Mouse (Mus musculus): ENCODE measurements at regions not wholly inside any gene's neighbourhood (a gene's known extent, or its start where the extent isn't known, plus 50 kb on each side); places are given as distances from the start of the nearest gene placed in this dataset.
A peak's percentile ranks its signal among the peaks of the same experiment; 100 is the strongest.

- H3K27me3 ChIP-seq (replicated peaks), result no peaks in the 10 kb centered on the region
These were observed 52.8 kb upstream of the Rnf32 start for GRCm38 (mm10) chr5:29142957-29143356.

GRCm38 (mm10) chr5:29142502-29142901 is 53.3 kb upstream of the Rnf32 start:
- Histone ChIP-seq H3K4me2 (replicated peaks) (no peak overlapping the region), H3K27me3 (replicated peaks) (no peaks in the 10 kb centered on the region), H3K36me3 (no peaks in the 10 kb centered on the region), H3K9ac (no peak overlapping the region), H3K27ac (no peak overlapping the region), H3K9me3 (no peaks in the 10 kb centered on the region), H3K4me3 (replicated peaks) (no peak overlapping the region), H3K4me1 (replicated peaks) (no peaks in the 10 kb centered on the region)
- 82% methylated on average over 13 of the region's 13 CpGs for WGBS
- no peak for ATAC-seq

More at GRCm38 (mm10) chr5:29142957-29143356, 52.8 kb upstream of the Rnf32 start:
- H3K36me3 ChIP-seq, result no peaks in the 10 kb centered on the region
- H3K4me3 ChIP-seq (replicated peaks), result no peak overlapping the region
- no peaks in the 10 kb centered on the region for H3K9me3 ChIP-seq
- no peak overlapping the region for H3K27ac ChIP-seq
- no peak for ATAC-seq
- 79% methylated on average over 2 of the region's 2 CpGs for WGBS
- no peak overlapping the region for H3K4me2 ChIP-seq (replicated peaks)
- H3K4me1 ChIP-seq (replicated peaks), result no peaks in the 10 kb centered on the region
- H3K9ac ChIP-seq, result no peak overlapping the region

- Histone ChIP-seq H3K9ac (no peak overlapping the region), H3K4me1 (replicated peaks) (no peaks in the 10 kb centered on the region), H3K4me3 (replicated peaks) (no peak overlapping the region), H3K36me3 (no peaks in the 10 kb centered on the region), H3K9me3 (no peaks in the 10 kb centered on the region), H3K27me3 (replicated peaks) (no peaks in the 10 kb centered on the region), H3K4me2 (replicated peaks) (no peak overlapping the region), H3K27ac (no peak overlapping the region)
- WGBS, result 74% methylated on average over 5 of the region's 5 CpGs
- ATAC-seq, result no peak
These were observed 58.3 kb upstream of the Rnf32 start for GRCm38 (mm10) chr5:29137481-29137880.

- Histone ChIP-seq H3K9ac (no peak overlapping the region), H3K36me3 (no peaks in the 10 kb centered on the region), H3K4me3 (replicated peaks) (no peak overlapping the region), H3K4me1 (replicated peaks) (no peaks in the 10 kb centered on the region), H3K4me2 (replicated peaks) (no peak overlapping the region), H3K27ac (no peak overlapping the region), H3K9me3 (no peaks in the 10 kb centered on the region), H3K27me3 (replicated peaks) (no peaks in the 10 kb centered on the region)
- 0 out of 2 replicates have a peak, but pooled peaks have one; percentile 31 for ATAC-seq
- WGBS, result 32% methylated on average over 3 of the region's 3 CpGs
These were observed 63.5 kb upstream of the Rnf32 start for GRCm38 (mm10) chr5:29132261-29132660.

GRCm38 (mm10) chr5:29131762-29132161 is 64.0 kb upstream of the Rnf32 start:
- Histone ChIP-seq H3K4me3 (replicated peaks) (no peak overlapping the region), H3K9ac (no peak overlapping the region), H3K27ac (no peak overlapping the region), H3K36me3 (no peaks in the 10 kb centered on the region), H3K4me2 (replicated peaks) (no peak overlapping the region), H3K27me3 (replicated peaks) (no peaks in the 10 kb centered on the region), H3K9me3 (no peaks in the 10 kb centered on the region), H3K4me1 (replicated peaks) (no peaks in the 10 kb centered on the region)
- peak; percentile 49; the same call in 1 of the 2 replicates for ATAC-seq
- WGBS, result 30% methylated on average over 2 of the region's 2 CpGs

- no peaks in the 10 kb centered on the region for H3K9me3 ChIP-seq
- H3K36me3 ChIP-seq, result no peaks in the 10 kb centered on the region
- no peaks in the 10 kb centered on the region for H3K27me3 ChIP-seq (replicated peaks)
- ATAC-seq, result peak; percentile 65
- no peak overlapping the region for H3K4me3 ChIP-seq (replicated peaks)
- no peak overlapping the region for H3K9ac ChIP-seq
- no peak overlapping the region for H3K27ac ChIP-seq
- H3K4me1 ChIP-seq (replicated peaks), result no peaks in the 10 kb centered on the region
- WGBS, result 32% methylated on average over 3 of the region's 3 CpGs
- no peak overlapping the region for H3K4me2 ChIP-seq (replicated peaks)
These were observed 66.1 kb upstream of the Rnf32 start for GRCm38 (mm10) chr5:29129724-29130123.

- WGBS, result 58% methylated on average over 2 of the region's 2 CpGs
- H3K9me3 ChIP-seq, result no peaks in the 10 kb centered on the region
- H3K4me3 ChIP-seq (replicated peaks), result no peak overlapping the region
- no peak overlapping the region for H3K27ac ChIP-seq
- H3K36me3 ChIP-seq, result no peaks in the 10 kb centered on the region
- H3K4me2 ChIP-seq (replicated peaks), result no peak overlapping the region
- H3K9ac ChIP-seq, result no peak overlapping the region
- no peak for ATAC-seq
- no peaks in the 10 kb centered on the region for H3K4me1 ChIP-seq (replicated peaks)
- no peaks in the 10 kb centered on the region for H3K27me3 ChIP-seq (replicated peaks)
These were observed 78.8 kb upstream of the Rnf32 start for GRCm38 (mm10) chr5:29116942-29117341.

- no peaks in the 10 kb centered on the region for H3K36me3 ChIP-seq
- no peak overlapping the region for H3K9ac ChIP-seq
- H3K27me3 ChIP-seq (replicated peaks), result no peaks in the 10 kb centered on the region
- H3K4me1 ChIP-seq (replicated peaks), result no peaks in the 10 kb centered on the region
- no peak overlapping the region for H3K27ac ChIP-seq
- ATAC-seq, result no peak
- H3K4me2 ChIP-seq (replicated peaks), result no peak overlapping the region
- no peak overlapping the region for H3K4me3 ChIP-seq (replicated peaks)
- H3K9me3 ChIP-seq, result no peaks in the 10 kb centered on the region
These were observed 83.3 kb upstream of the Rnf32 start for GRCm38 (mm10) chr5:29112531-29112930.

- no peak for ATAC-seq
- H3K36me3 ChIP-seq, result no peaks in the 10 kb centered on the region
These were observed 88.5 kb upstream of the Rnf32 start for GRCm38 (mm10) chr5:29107276-29107675.

GRCm38 (mm10) chr5:29083288-29083687 is 112.5 kb upstream of the Rnf32 start:
- WGBS, result 73% methylated on average over 1 of the region's 1 CpGs
- Histone ChIP-seq H3K27ac (no peak overlapping the region), H3K9me3 (no peaks in the 10 kb centered on the region), H3K36me3 (no peaks in the 10 kb centered on the region), H3K27me3 (replicated peaks) (no peaks in the 10 kb centered on the region), H3K4me2 (replicated peaks) (no peak overlapping the region), H3K4me1 (replicated peaks) (no peaks in the 10 kb centered on the region), H3K9ac (no peak overlapping the region), H3K4me3 (replicated peaks) (no peak overlapping the region)
- peak; percentile 88 for ATAC-seq

More at GRCm38 (mm10) chr5:29107276-29107675, 88.5 kb upstream of the Rnf32 start:
- Histone ChIP-seq H3K27ac (no peak overlapping the region), H3K9me3 (no peaks in the 10 kb centered on the region), H3K9ac (no peak overlapping the region), H3K4me1 (replicated peaks) (no peaks in the 10 kb centered on the region), H3K27me3 (replicated peaks) (no peaks in the 10 kb centered on the region), H3K4me3 (replicated peaks) (no peak overlapping the region), H3K4me2 (replicated peaks) (no peak overlapping the region)

GRCm38 (mm10) chr5:29054393-29054792 is 141.4 kb upstream of the Rnf32 start:
- H3K9me3 ChIP-seq, result no peaks in the 10 kb centered on the region
- H3K27ac ChIP-seq, result no peak overlapping the region
- ATAC-seq, result no peak
- H3K4me2 ChIP-seq (replicated peaks), result no peak overlapping the region
- no peaks in the 10 kb centered on the region for H3K36me3 ChIP-seq
- H3K4me1 ChIP-seq (replicated peaks), result no peaks in the 10 kb centered on the region
- no peak overlapping the region for H3K4me3 ChIP-seq (replicated peaks)
- no peaks in the 10 kb centered on the region for H3K27me3 ChIP-seq (replicated peaks)
- no peak overlapping the region for H3K9ac ChIP-seq
- 73% methylated on average over 1 of the region's 1 CpGs for WGBS

- Histone ChIP-seq H3K4me3 (replicated peaks) (no peak overlapping the region), H3K4me2 (replicated peaks) (no peak overlapping the region), H3K9me3 (no peaks in the 10 kb centered on the region), H3K36me3 (no peaks in the 10 kb centered on the region), H3K9ac (no peak overlapping the region), H3K27me3 (replicated peaks) (no peaks in the 10 kb centered on the region), H3K27ac (no peak overlapping the region), H3K4me1 (replicated peaks) (no peaks in the 10 kb centered on the region)
- 65% methylated on average over 20 of the region's 20 CpGs for WGBS
- ATAC-seq, result no peak
These were observed 159.2 kb upstream of the Rnf32 start for GRCm38 (mm10) chr5:29036636-29037035.

- H3K27me3 ChIP-seq (replicated peaks), result no peaks in the 10 kb centered on the region
- H3K4me3 ChIP-seq (replicated peaks), result no peak overlapping the region
- H3K27ac ChIP-seq, result no peak overlapping the region
- 61% methylated on average over 4 of the region's 4 CpGs for WGBS
- ATAC-seq, result no peak
- 0 out of 2 replicates have a peak, but pooled peaks cover 3% of the 10 kb centered on the region for H3K4me1 ChIP-seq (replicated peaks)
- no peak overlapping the region for H3K4me2 ChIP-seq (replicated peaks)
- no peaks in the 10 kb centered on the region for H3K9me3 ChIP-seq
- no peak overlapping the region for H3K9ac ChIP-seq
- H3K36me3 ChIP-seq, result no peaks in the 10 kb centered on the region
These were observed 162.3 kb upstream of the Rnf32 start for GRCm38 (mm10) chr5:29033462-29033997.
